Mouse (Mus musculus) heart, embryonic 11.5 days (tissue): ENCODE measurements at regions not wholly inside any gene's neighbourhood (a gene's known extent, or its start where the extent isn't known, plus 50 kb on each side); places are given as distances from the start of the nearest gene placed in this dataset.

Experiments
- ATAC-seq: fragments of 200-750 bp; cut with Nextera tagmentation; replicated peaks from 2 replicates; pipeline ENCODE4 v1.8.0; 2017; ENCODE audit warnings: moderate library complexity; ENCODE audit not compliant: insufficient number of reproducible peaks, low FRiP score, low TSS enrichment
- H3K27ac ChIP-seq: fragments of 300-500 bp; sonication (generic); 2 replicates; pipeline ENCODE4 v1.5.1; 2014; ENCODE audit warnings: mild to moderate bottlenecking, low read depth, low read length
- H3K27me3 ChIP-seq: fragments of 300-500 bp; sonication (generic); 2 replicates; pipeline ENCODE4 v1.6.1; 2014; ENCODE audit warnings: mild to moderate bottlenecking, low read length, mixed read lengths; ENCODE audit not compliant: control insufficient read depth, insufficient read depth
- H3K36me3 ChIP-seq: fragments of 300-500 bp; sonication (generic); 2 replicates; pipeline ENCODE4 v1.6.1; 2014; ENCODE audit warnings: mild to moderate bottlenecking, low read length, moderate library complexity, mixed read lengths; ENCODE audit not compliant: control insufficient read depth, insufficient read depth
- H3K4me1 ChIP-seq: fragments of 300-500 bp; sonication (generic); 2 replicates; pipeline ENCODE4 v1.6.1; 2014; ENCODE audit warnings: low read length; ENCODE audit not compliant: control insufficient read depth, insufficient read depth
- H3K4me2 ChIP-seq: fragments of 300-500 bp; sonication (generic); 2 replicates; pipeline ENCODE4 v1.6.1; 2014; ENCODE audit warnings: mild to moderate bottlenecking, moderate library complexity
- H3K4me3 ChIP-seq: fragments of 300-500 bp; sonication (generic); 2 replicates; pipeline ENCODE4 v1.5.1; 2014; ENCODE audit warnings: low read depth, low read length
- H3K9ac ChIP-seq: fragments of 300-500 bp; sonication (generic); 2 replicates; pipeline ENCODE4 v1.6.1; 2014; ENCODE audit warnings: mild to moderate bottlenecking, low read depth, low read length, moderate library complexity
- H3K9me3 ChIP-seq: fragments of 300-500 bp; sonication (generic); replicated peaks from 2 replicates; pipeline ENCODE4 v1.6.1; 2016; ENCODE audit warnings: low read length; ENCODE audit not compliant: control insufficient read depth
- WGBS: fragments of 180-500 bp; shearing (Covaris S2); extraction: QIAGEN DNeasy Blood & Tissue Kit; methylation state at CpG from one replicate; pipeline ENCODE4 v1.1.7; 2014; ENCODE audit not compliant: insufficient replicate concordance; 5-methylcytosine and 5-hydroxymethylcytosine counted together

- Histone ChIP-seq H3K27me3 (no peaks in the 10 kb centered on the region), H3K9ac (no peak overlapping the region), H3K27ac (no peak overlapping the region), H3K4me3 (no peak overlapping the region), H3K9me3 (no peaks in the 10 kb centered on the region), H3K4me1 (no peaks in the 10 kb centered on the region), H3K36me3 (no peaks in the 10 kb centered on the region), H3K4me2 (no peak overlapping the region)
- WGBS, result 83% methylated on average over 9 of the region's 9 CpGs
- no peak for ATAC-seq
Measured at GRCm38 (mm10) chr12:16304701-16305377, 305.9 kb downstream of the Lpin1 start.

DNA sequence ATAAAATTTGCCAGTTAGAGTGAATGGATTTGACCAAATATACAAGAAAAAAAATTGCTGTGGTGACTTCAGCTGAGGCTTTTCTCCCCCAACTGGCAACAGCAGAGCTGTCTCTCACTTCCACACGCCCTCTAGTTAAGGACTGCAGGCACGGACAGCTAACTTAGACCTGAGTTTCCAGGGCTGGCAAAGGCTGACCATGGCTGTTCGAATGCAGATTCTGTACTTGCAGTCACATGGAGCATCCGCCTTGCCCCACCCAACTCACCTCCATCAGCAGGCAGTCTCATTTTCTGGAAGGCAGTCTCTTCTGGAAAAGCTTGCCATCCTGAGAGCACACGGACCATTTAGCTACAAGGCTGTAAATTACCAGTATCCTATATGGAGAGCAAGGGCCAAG is 325.7 kb downstream of the Lpin1 start:
- Histone ChIP-seq H3K4me2 (no peak overlapping the region), H3K9ac (no peak overlapping the region), H3K36me3 (no peaks in the 10 kb centered on the region), H3K27ac (no peak overlapping the region), H3K27me3 (no peaks in the 10 kb centered on the region), H3K9me3 (no peaks in the 10 kb centered on the region), H3K4me3 (no peak overlapping the region), H3K4me1 (no peaks in the 10 kb centered on the region)
- no peak for ATAC-seq
- WGBS, result 73% methylated on average over 5 of the region's 5 CpGs

DNA sequence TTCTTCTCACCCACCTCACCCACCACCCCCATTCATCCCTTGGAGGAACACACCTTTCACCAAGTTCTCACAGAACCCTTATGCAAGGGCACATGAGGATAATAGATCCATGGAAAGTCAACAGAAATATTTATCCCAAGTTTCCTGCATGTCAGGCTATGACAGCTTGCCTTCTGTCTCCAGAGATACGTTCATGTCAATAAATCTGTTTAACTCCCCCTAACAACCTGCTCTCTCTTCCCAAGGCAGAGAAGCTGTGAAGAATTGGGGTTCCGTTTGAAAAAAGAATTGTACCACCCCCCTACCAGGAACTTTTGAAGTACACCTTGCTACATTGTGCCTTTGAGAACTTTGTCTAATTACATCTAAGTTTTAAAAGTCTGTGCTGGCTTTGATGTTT is 331.6 kb downstream of the Lpin1 start:
- H3K27ac ChIP-seq, result no peak overlapping the region
- no peak overlapping the region for H3K4me3 ChIP-seq
- no peak overlapping the region for H3K9ac ChIP-seq
- no peak overlapping the region for H3K4me2 ChIP-seq
- no peaks in the 10 kb centered on the region for H3K27me3 ChIP-seq
- no peaks in the 10 kb centered on the region for H3K36me3 ChIP-seq
- no peak for ATAC-seq
- no peaks in the 10 kb centered on the region for H3K9me3 ChIP-seq
- WGBS, result 81% methylated on average over 2 of the region's 2 CpGs
- 0 out of 2 replicates have a peak, but pooled peaks cover 5% of the 10 kb centered on the region for H3K4me1 ChIP-seq

DNA sequence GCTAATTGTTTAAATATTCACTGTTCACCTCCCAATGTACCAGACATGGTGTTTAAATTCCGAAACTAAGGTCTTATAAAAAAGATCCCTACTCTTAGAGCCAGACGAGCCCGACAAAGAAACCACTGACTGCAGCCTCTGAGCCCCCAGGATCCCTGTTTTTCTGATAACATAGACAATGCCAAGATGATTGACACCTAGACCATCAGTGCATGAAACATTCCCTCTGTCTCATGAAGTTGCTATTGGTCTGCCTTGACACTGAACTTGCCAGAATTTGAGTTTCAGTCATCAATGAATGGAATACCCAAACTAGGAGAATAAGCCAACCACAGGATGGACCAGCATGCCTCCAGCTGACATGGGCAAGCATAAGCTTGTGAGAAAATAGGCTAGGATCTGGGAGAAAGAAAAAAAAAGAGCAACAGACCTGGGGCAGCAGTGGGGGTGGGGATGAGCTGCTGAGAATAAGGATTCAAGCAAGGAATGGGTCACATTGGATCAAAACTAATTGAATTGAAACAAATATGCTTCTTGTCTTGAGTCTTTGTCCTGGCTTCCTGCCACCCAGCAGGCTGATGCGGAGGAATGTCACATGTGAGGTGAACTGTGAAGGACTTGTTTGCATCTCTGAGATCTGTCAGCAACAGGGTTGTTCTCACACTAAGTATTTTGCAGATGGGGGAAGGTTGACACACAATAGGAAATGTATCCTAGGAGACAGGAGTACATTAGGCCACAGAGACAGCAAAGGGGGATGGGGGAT is 333.0 kb downstream of the Lpin1 start:
- 63% methylated on average over 4 of the region's 4 CpGs for WGBS
- Histone ChIP-seq H3K9ac (no peak overlapping the region), H3K36me3 (no peaks in the 10 kb centered on the region), H3K27ac (no peak overlapping the region), H3K4me3 (no peak overlapping the region), H3K27me3 (no peaks in the 10 kb centered on the region), H3K4me2 (no peak overlapping the region), H3K9me3 (no peaks in the 10 kb centered on the region; the same call in 1 of the 2 replicates), H3K4me1 (0 out of 2 replicates have a peak, but pooled peaks cover 5% of the 10 kb centered on the region)
- ATAC-seq, result no peak

- Histone ChIP-seq H3K4me2 (no peak overlapping the region), H3K4me1 (0 out of 2 replicates have a peak, but pooled peaks cover 5% of the 10 kb centered on the region), H3K27me3 (no peaks in the 10 kb centered on the region), H3K36me3 (no peaks in the 10 kb centered on the region), H3K27ac (no peak overlapping the region), H3K4me3 (no peak overlapping the region), H3K9me3 (no peaks in the 10 kb centered on the region; the same call in 1 of the 2 replicates), H3K9ac (no peak overlapping the region)
- 60% methylated on average over 2 of the region's 2 CpGs for WGBS
- no peak for ATAC-seq
Measured at GRCm38 (mm10) chr12:16277144-16277543, 333.6 kb downstream of the Lpin1 start.

- ATAC-seq, result no peak
- 80% methylated on average over 4 of the region's 4 CpGs for WGBS
- Histone ChIP-seq H3K36me3 (no peaks in the 10 kb centered on the region), H3K27me3 (no peaks in the 10 kb centered on the region), H3K9me3 (no peaks in the 10 kb centered on the region; the same call in 1 of the 2 replicates), H3K4me1 (0 out of 2 replicates have a peak, but pooled peaks cover 5% of the 10 kb centered on the region), H3K4me2 (no peak overlapping the region), H3K27ac (no peak overlapping the region), H3K4me3 (no peak overlapping the region), H3K9ac (no peak overlapping the region)
Measured at GRCm38 (mm10) chr12:16276301-16276700, 334.5 kb downstream of the Lpin1 start.

DNA sequence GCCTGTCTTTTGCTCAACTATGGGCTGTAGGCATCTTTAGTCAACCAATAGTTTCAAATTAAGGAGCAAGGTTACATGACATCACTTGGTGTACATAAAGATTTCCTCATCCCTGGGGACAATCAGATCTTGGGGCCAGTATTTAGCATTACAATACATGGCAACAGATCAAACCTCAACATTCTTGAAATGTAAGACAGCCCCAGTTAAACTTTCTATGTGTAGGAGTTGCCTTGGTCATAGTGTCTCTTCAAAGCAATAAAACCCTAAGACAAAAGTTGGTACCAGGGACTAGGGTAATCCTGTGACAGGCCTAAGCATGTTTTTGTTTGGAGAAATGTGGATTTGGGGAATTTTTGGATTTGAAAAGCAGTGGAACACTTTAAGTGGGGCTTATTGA is 338.3 kb downstream of the Lpin1 start:
- Histone ChIP-seq H3K9ac (no peak overlapping the region), H3K4me2 (no peak overlapping the region)

GRCm38 (mm10) chr12:16270876-16271275 is 339.9 kb downstream of the Lpin1 start:
- no peak for ATAC-seq
- Histone ChIP-seq H3K9ac (no peak overlapping the region), H3K36me3 (no peaks in the 10 kb centered on the region), H3K4me3 (no peak overlapping the region), H3K4me1 (peaks cover 19% of the 10 kb centered on the region), H3K27ac (peak overlapping the region; percentile 50; the same call in 1 of the 2 replicates), H3K27me3 (no peaks in the 10 kb centered on the region), H3K4me2 (no peak overlapping the region), H3K9me3 (no peaks in the 10 kb centered on the region; the same call in 1 of the 2 replicates)
- WGBS, result 47% methylated on average over 7 of the region's 7 CpGs

More for the DNA sequence above, 338.3 kb downstream of the Lpin1 start:
- Histone ChIP-seq H3K4me3 (no peak overlapping the region), H3K9me3 (no peaks in the 10 kb centered on the region; the same call in 1 of the 2 replicates), H3K36me3 (no peaks in the 10 kb centered on the region), H3K27me3 (no peaks in the 10 kb centered on the region), H3K4me1 (peaks cover 19% of the 10 kb centered on the region), H3K27ac (no peak overlapping the region)
- ATAC-seq, result no peak
